Mouse (Mus musculus) G1E (cell line): ENCODE results near the gene Iqgap2.

ENCODE experiments used
- CTCF ChIP-seq: IDR thresholded peaks from 2 replicates; pipeline ENCODE4 v1.5.1; 2012; ENCODE audit warnings: low read depth, low read length, inconsistent platforms, mixed read lengths
- GATA1 ChIP-seq: IDR thresholded peaks from 2 replicates; pipeline ENCODE4 v1.6.1; 2012; ENCODE audit warnings: borderline replicate concordance, low read length, inconsistent platforms, mixed read lengths
- GATA2 ChIP-seq: IDR thresholded peaks from 2 replicates; pipeline ENCODE4 v1.6.1; 2012; ENCODE audit warnings: low read depth, low read length, inconsistent platforms, borderline replicate concordance
- POLR2AphosphoS5 ChIP-seq: IDR thresholded peaks from 2 replicates; pipeline ENCODE4 v1.6.1; 2012; ENCODE audit warnings: low read depth, low read length, inconsistent platforms; ENCODE audit not compliant: insufficient replicate concordance
- TAL1 ChIP-seq: conservative IDR thresholded peaks from 2 replicates; pipeline ENCODE4 v1.6.1; 2012; ENCODE audit warnings: low read depth, low read length, inconsistent platforms, mixed read lengths

GRCm38 (mm10) chr13:95826178-95826577, 65.5 kb downstream of the Iqgap2 start:
- no peak for TF ChIP-seq CTCF
- no peak for TF ChIP-seq TAL1
- TF ChIP-seq POLR2AphosphoS5: no peak
- no peak for TF ChIP-seq GATA1
- TF ChIP-seq GATA2: no peak
